Mouse (Mus musculus) CH12.LX (cell line): ENCODE measurements around the gene Phrf1. TPM values are rescaled to one million over a fixed set of nuclear protein-coding genes. Genes with fewer than 3 reads are reported as not detected.

Experiments
- DNase-seq: peaks from one replicate; pipeline ENCODE4 v3.0.0-alpha.2; 2013; ENCODE audit errors: extremely low read depth
- H3K27ac ChIP-seq: 2 replicates; pipeline ENCODE4 v1.5.1; 2012; ENCODE audit warnings: low read depth, mild to moderate bottlenecking, control low read depth, moderate library complexity; ENCODE audit not compliant: insufficient read depth
- H3K27me3 ChIP-seq: replicated peaks from 2 replicates; pipeline ENCODE3; 2012; ENCODE audit warnings: inconsistent platforms
- H3K36me3 ChIP-seq, 2 experiments: replicated peaks in 1 of 2; 2 replicates each; pipeline versions ENCODE3 to v1.6.1; 2012; ENCODE audit warnings: inconsistent platforms in 1 of 2, low read length in 1 of 2, mild to moderate bottlenecking in 1 of 2, mixed read lengths in 1 of 2, moderate library complexity in 1 of 2; ENCODE audit not compliant: control insufficient read depth in 1 of 2, insufficient read depth in 1 of 2
- H3K4me1 ChIP-seq, 2 experiments: 2 replicates each; pipeline ENCODE4 v1.6.1; 2012; ENCODE audit warnings: inconsistent platforms in 1 of 2, moderate library complexity in 1 of 2; ENCODE audit not compliant: insufficient read depth in 2 of 2, control insufficient read depth in 1 of 2
- H3K4me2 ChIP-seq: 2 replicates; pipeline ENCODE4 v1.6.1; 2012; ENCODE audit warnings: low read depth, mild to moderate bottlenecking, control low read depth; ENCODE audit not compliant: poor library complexity, insufficient read depth, severe bottlenecking
- H3K4me3 ChIP-seq, 3 experiments: fragments of 150-350 bp in 1 of 3; sonication (generic) in 1 of 3; replicated peaks in 1 of 3; 2 replicates each; pipeline versions ENCODE3 to v1.5.1; 2011 to 2012; ENCODE audit warnings: low read depth in 2 of 3, low read length in 2 of 3, mild to moderate bottlenecking in 2 of 3, moderate library complexity in 2 of 3, control low read depth in 1 of 3, improper control_type of control experiment in 1 of 3, inconsistent platforms in 1 of 3, mixed read lengths in 1 of 3; ENCODE audit not compliant: poor library complexity in 1 of 3
- H3K79me2 ChIP-seq: replicated peaks from 2 replicates; pipeline ENCODE4 v1.6.1; 2012; ENCODE audit warnings: mild to moderate bottlenecking, moderate library complexity; ENCODE audit not compliant: control insufficient read depth, poor library complexity, insufficient read depth, severe bottlenecking; ENCODE audit errors: extremely low read depth
- H3K9ac ChIP-seq: 2 replicates; pipeline ENCODE4 v1.6.1; 2012; ENCODE audit warnings: low read depth, mild to moderate bottlenecking, control low read depth, moderate library complexity; ENCODE audit not compliant: insufficient read depth
- H3K9me3 ChIP-seq: replicated peaks from 2 replicates; pipeline ENCODE3; 2012; ENCODE audit warnings: low read length, inconsistent platforms, mixed read lengths
- BHLHE40 ChIP-seq: IDR thresholded peaks from 2 replicates; pipeline ENCODE4 v1.6.1; 2011; ENCODE audit warnings: mild to moderate bottlenecking, low read depth, low read length, improper control_type of control experiment
- CHD1 ChIP-seq: IDR thresholded peaks from 2 replicates; pipeline ENCODE4 v1.6.1; 2012; ENCODE audit warnings: low read depth, low read length, improper control_type of control experiment, inconsistent platforms
- HCFC1 ChIP-seq: IDR thresholded peaks from 2 replicates; pipeline ENCODE4 v1.6.1; 2012; ENCODE audit warnings: low read depth, mild to moderate bottlenecking, inconsistent platforms, low read length, improper control_type of control experiment
- IRF4 ChIP-seq: IDR thresholded peaks from 2 replicates; pipeline ENCODE4 v1.6.1; 2014; ENCODE audit warnings: low read depth, mild to moderate bottlenecking, inconsistent platforms, low read length, improper control_type of control experiment
- JUN ChIP-seq: IDR thresholded peaks from 2 replicates; pipeline ENCODE4 v1.6.1; 2011; ENCODE audit warnings: low read depth, mild to moderate bottlenecking, low read length, improper control_type of control experiment, moderate library complexity; ENCODE audit not compliant: insufficient read depth
- JUND ChIP-seq: conservative IDR thresholded peaks from 2 replicates; pipeline ENCODE4 v1.6.1; 2011; ENCODE audit warnings: low read depth, low read length, improper control_type of control experiment
- KAT2A ChIP-seq: IDR thresholded peaks from 2 replicates; pipeline ENCODE4 v1.6.1; 2012; ENCODE audit warnings: low read length, improper control_type of control experiment, inconsistent platforms; ENCODE audit not compliant: insufficient replicate concordance
- MAX ChIP-seq: IDR thresholded peaks from 2 replicates; pipeline ENCODE4 v1.6.1; 2011; ENCODE audit warnings: low read length, improper control_type of control experiment
- MEF2A ChIP-seq: IDR thresholded peaks from 2 replicates; pipeline ENCODE4 v1.6.1; 2014; ENCODE audit warnings: low read depth, mild to moderate bottlenecking, inconsistent platforms, low read length, improper control_type of control experiment, borderline replicate concordance
- NELFE ChIP-seq: IDR thresholded peaks from 2 replicates; pipeline ENCODE4 v1.6.1; 2011; ENCODE audit warnings: low read depth, low read length, improper control_type of control experiment
- NRF1 ChIP-seq: IDR thresholded peaks from 2 replicates; pipeline ENCODE4 v1.6.1; 2014; ENCODE audit warnings: low read depth, mild to moderate bottlenecking, inconsistent platforms, low read length, improper control_type of control experiment, moderate library complexity
- PAX5 ChIP-seq: IDR thresholded peaks from 2 replicates; pipeline ENCODE4 v1.6.1; 2012; ENCODE audit warnings: low read length, inconsistent platforms, mixed read lengths
- RCOR1 ChIP-seq: conservative IDR thresholded peaks from 2 replicates; pipeline ENCODE4 v1.6.1; 2012; ENCODE audit warnings: low read depth, mild to moderate bottlenecking, inconsistent platforms, low read length, improper control_type of control experiment
- TCF12 ChIP-seq: IDR thresholded peaks from 2 replicates; pipeline ENCODE4 v1.6.1; 2014; ENCODE audit warnings: low read depth, mild to moderate bottlenecking, inconsistent platforms, low read length, improper control_type of control experiment
- ZMIZ1 ChIP-seq: IDR thresholded peaks from 2 replicates; pipeline ENCODE4 v1.6.1; 2012; ENCODE audit warnings: low read depth, mild to moderate bottlenecking, inconsistent platforms, low read length, improper control_type of control experiment
- ZNF384 ChIP-seq: IDR thresholded peaks from 2 replicates; pipeline ENCODE4 v1.6.1; 2012; ENCODE audit warnings: low read depth, low read length, improper control_type of control experiment, inconsistent platforms
- dilution Hi-C: fragments of 300-500 bp; cut with MboI; formaldehyde crosslinking; loops from 2 replicates; pipeline ENCODE4 v1.14.3; 2020; ENCODE audit warnings: low sequenced_read_pairs; ENCODE audit not compliant: extremely low pct_unique_long_range_greater_than_20kb, extremely low pct_ligation_motif_present
- in situ Hi-C: fragments of 300-500 bp; cut with MboI; formaldehyde crosslinking; loops from 3 replicates; pipeline ENCODE4 v1.14.3; 2019; ENCODE audit warnings: low sequenced_read_pairs, low pct_ligation_motif_present, low pct_unique_long_range_greater_than_20kb, mixed read lengths
- polyA plus RNA-seq: library from polyadenylated mRNA; unstranded; fragments of >175 nt; gene quantifications from 2 replicates; pipeline ENCODE4 v1.2.1, GENCODE M21; 2012; ENCODE audit warnings: low read depth; ENCODE audit not compliant: insufficient read length
- total RNA-seq, 2 experiments: library from RNA; depleted of rRNA; stranded (reverse); fragments of 300-350 nt in 1 of 2; fragments of >200 nt in 1 of 2; gene quantifications; 2 replicates each; pipeline ENCODE4 v1.2.3; 2012 to 2014

Gene Phrf1
- total and polyA plus RNA-seq, 3 experiments: 22.4 to 59.2 (median 52.5) TPM

DNA sequence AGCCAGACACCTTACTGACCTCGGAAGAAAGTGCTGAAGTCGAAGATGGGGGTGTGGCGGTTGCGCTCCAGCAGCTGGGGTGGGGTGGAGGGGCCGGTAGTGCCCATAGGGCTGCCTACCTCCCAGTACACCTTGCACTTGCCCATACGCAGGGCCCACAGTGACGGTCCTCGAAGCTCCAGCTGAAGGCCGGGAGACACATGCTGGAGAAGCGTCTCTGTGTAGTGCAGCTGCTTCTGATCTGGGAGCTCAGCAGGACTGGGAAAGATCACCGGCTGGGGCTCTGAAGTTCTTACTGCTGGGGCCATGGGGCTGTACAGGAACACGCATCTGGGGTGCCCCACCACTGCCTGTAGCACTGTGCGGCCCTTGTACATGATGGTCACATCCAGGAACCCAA is 35.1 kb downstream of the Phrf1 start:
- H3K4me3 ChIP-seq: no peak overlapping the region
- H3K27me3 ChIP-seq: no peaks in the 10 kb centered on the region
- H3K27ac ChIP-seq: no peak overlapping the region
- no peaks in the 10 kb centered on the region for H3K9me3 ChIP-seq
- TF ChIP-seq IRF4 (no peak), MEF2A (no peak), JUND (no peak), TCF12 (no peak), NELFE (no peak), CHD1 (no peak), ZNF384 (no peak), BHLHE40 (no peak)
- TF ChIP-seq, all 38 proteins: peak for 0
- dilution Hi-C loops: no loop called here
- Histone ChIP-seq H3K79me2 (no peaks in the 10 kb centered on the region), H3K9ac (no peak overlapping the region), H3K36me3 (peaks cover 59 to 64% of the 10 kb centered on the region in 2 experiments), H3K4me2 (no peak overlapping the region), H3K4me1 (peaks cover 14 to 27% of the 10 kb centered on the region in 2 experiments)
- in situ Hi-C loops: loop anchor here (10.0 kb wide), 1 partner anchor 101 kb away; no protein-coding TSS in a partner anchor
- DNase-seq: no peak

DNA sequence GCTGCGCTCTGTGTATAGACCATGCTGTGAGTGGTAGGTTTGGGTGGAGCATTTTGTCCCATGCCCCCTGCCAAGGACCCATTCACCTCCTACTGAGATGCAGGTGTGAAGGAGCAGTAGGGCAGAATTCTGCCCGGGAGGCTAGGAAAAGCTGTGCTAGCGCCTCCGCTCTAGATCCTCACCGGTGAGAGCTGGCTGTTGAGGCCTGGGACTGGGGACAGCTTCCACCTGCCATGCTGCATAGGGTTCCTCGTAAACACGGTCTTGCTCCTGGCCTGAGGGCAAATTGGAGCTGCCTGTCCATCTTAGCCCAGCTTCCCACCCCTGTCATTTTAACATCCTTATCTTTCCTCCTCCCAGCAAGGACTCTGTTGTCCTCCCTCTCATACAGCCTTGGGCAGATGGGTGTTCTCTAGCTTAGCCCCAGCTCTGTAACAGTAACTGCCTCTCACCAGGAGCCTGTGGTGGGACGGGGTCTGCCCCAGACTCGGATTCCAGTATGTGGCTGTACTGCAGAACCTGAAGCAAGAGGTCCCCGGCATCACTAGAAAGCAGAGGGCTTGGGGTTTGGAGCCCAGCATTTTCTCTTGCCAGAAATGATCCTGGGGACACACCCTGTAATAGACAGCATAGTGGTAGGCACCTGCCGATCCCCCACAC is 35.6 kb downstream of the Phrf1 start:
- Histone ChIP-seq H3K4me1 (peaks cover 14 to 27% of the 10 kb centered on the region in 2 experiments), H3K4me3 (no peak overlapping the region), H3K4me2 (peak overlapping the region; percentile 58; the same call in 1 of the 2 replicates), H3K9me3 (no peaks in the 10 kb centered on the region), H3K27me3 (no peaks in the 10 kb centered on the region), H3K27ac (peak overlapping the region; percentile 80), H3K79me2 (no peaks in the 10 kb centered on the region), H3K36me3 (peaks cover 54 to 63% of the 10 kb centered on the region in 2 experiments)
- in situ Hi-C loops: loop anchor here (10.0 kb wide), 1 partner anchor 101 kb away; no protein-coding TSS in a partner anchor
- DNase-seq: no peak
- TF ChIP-seq MAX (no peak), ZMIZ1 (no peak), NRF1 (no peak), RCOR1 (no peak), HCFC1 (no peak), KAT2A (no peak), PAX5 (no peak), JUN (no peak)
- TF ChIP-seq, all 38 proteins: peak for 0
- H3K9ac ChIP-seq: no peak overlapping the region
- dilution Hi-C loops: no loop called here
